Mouse (Mus musculus) myocyte (in vitro differentiated cells): ENCODE results near the gene Gtf3c2. TPM values are rescaled to one million over a fixed set of nuclear protein-coding genes. Genes with fewer than 3 reads are reported as not detected.

Experiments used
- H3K27me3 ChIP-seq: one replicate; pipeline ENCODE4 v1.6.1; 2011; ENCODE audit not compliant: control insufficient read depth, insufficient read depth, insufficient read length
- H3K36me3 ChIP-seq: one replicate; pipeline ENCODE4 v1.6.1; 2011; ENCODE audit not compliant: control insufficient read depth, insufficient read depth
- H3K4me2 ChIP-seq: one replicate; pipeline ENCODE4 v1.6.1; 2011; ENCODE audit warnings: low read depth, control low read depth
- H3K4me3 ChIP-seq: one replicate; pipeline ENCODE4 v1.5.1; 2011; ENCODE audit warnings: mild to moderate bottlenecking, control low read depth, moderate library complexity
- H3K79me2 ChIP-seq: one replicate; pipeline ENCODE4 v1.6.1; 2011; ENCODE audit not compliant: control insufficient read depth, insufficient read depth
- H3ac ChIP-seq: one replicate; pipeline ENCODE4 v1.6.1; 2011; ENCODE audit not compliant: control insufficient read depth, insufficient read length
- CEBPB ChIP-seq: IDR thresholded peaks from 2 replicates; pipeline ENCODE4 v1.6.1; 2011; ENCODE audit warnings: mild to moderate bottlenecking, moderate library complexity; ENCODE audit not compliant: poor library complexity, insufficient read depth, severe bottlenecking
- E2F4 ChIP-seq: IDR thresholded peaks from one replicate; pipeline ENCODE4 v1.6.1; 2011; ENCODE audit warnings: mild to moderate bottlenecking, control low read depth, moderate library complexity; ENCODE audit not compliant: insufficient read depth
- MAX ChIP-seq: IDR thresholded peaks from one replicate; pipeline ENCODE4 v1.6.1; 2011; ENCODE audit warnings: low read depth, mild to moderate bottlenecking, control low read depth
- MYOD1 ChIP-seq, 3 experiments: IDR thresholded peaks; one replicate each; pipeline ENCODE4 v1.6.1; 2011; ENCODE audit warnings: control low read depth in 2 of 3, low read depth in 2 of 3, mild to moderate bottlenecking in 2 of 3, moderate library complexity in 1 of 3; ENCODE audit not compliant: insufficient read length in 2 of 3, control insufficient read depth in 1 of 3
- MYOG ChIP-seq, 3 experiments: IDR thresholded peaks; one replicate each; pipeline ENCODE4 v1.6.1; 2011; ENCODE audit warnings: control low read depth in 2 of 3, low read depth in 2 of 3, mild to moderate bottlenecking in 2 of 3; ENCODE audit not compliant: insufficient read length in 2 of 3, control insufficient read depth in 1 of 3, insufficient read depth in 1 of 3
- POLR2A ChIP-seq: IDR thresholded peaks from one replicate; pipeline ENCODE4 v1.6.1; 2011; ENCODE audit warnings: low read depth, mild to moderate bottlenecking, control low read depth, moderate library complexity; ENCODE audit not compliant: insufficient read length
- POLR2AphosphoS2 ChIP-seq: IDR thresholded peaks from one replicate; pipeline ENCODE4 v1.6.1; 2011; ENCODE audit warnings: low read depth, control low read depth; ENCODE audit not compliant: insufficient read length
- REST ChIP-seq: IDR thresholded peaks from one replicate; pipeline ENCODE4 v1.6.1; 2011; ENCODE audit warnings: mild to moderate bottlenecking, control low read depth, moderate library complexity; ENCODE audit not compliant: insufficient read depth, insufficient read length
- SRF ChIP-seq: IDR thresholded peaks from one replicate; pipeline ENCODE4 v1.6.1; 2011; ENCODE audit warnings: low read depth; ENCODE audit not compliant: control insufficient read depth, insufficient read length
- TCF12 ChIP-seq: IDR thresholded peaks from one replicate; pipeline ENCODE4 v1.6.1; 2011; ENCODE audit warnings: mild to moderate bottlenecking, control low read depth; ENCODE audit not compliant: poor library complexity, insufficient read depth, severe bottlenecking
- TCF3 ChIP-seq: IDR thresholded peaks from one replicate; pipeline ENCODE4 v1.6.1; 2011; ENCODE audit warnings: low read depth, control low read depth; ENCODE audit not compliant: insufficient read length
- USF1 ChIP-seq: IDR thresholded peaks from one replicate; pipeline ENCODE4 v1.6.1; 2011; ENCODE audit warnings: low read depth, mild to moderate bottlenecking, control low read depth, moderate library complexity
- polyA plus RNA-seq: library from polyadenylated mRNA; unstranded; fragments of >200 nt; fragmentation: generic; extraction: Trizol; gene quantifications from one replicate; pipeline ENCODE4 v1.2.1, GENCODE M21; 2012; ENCODE audit warnings: missing spikeins

Gene Gtf3c2
- polyA plus RNA-seq, 1 experiment, result 24.9 TPM

DNA sequence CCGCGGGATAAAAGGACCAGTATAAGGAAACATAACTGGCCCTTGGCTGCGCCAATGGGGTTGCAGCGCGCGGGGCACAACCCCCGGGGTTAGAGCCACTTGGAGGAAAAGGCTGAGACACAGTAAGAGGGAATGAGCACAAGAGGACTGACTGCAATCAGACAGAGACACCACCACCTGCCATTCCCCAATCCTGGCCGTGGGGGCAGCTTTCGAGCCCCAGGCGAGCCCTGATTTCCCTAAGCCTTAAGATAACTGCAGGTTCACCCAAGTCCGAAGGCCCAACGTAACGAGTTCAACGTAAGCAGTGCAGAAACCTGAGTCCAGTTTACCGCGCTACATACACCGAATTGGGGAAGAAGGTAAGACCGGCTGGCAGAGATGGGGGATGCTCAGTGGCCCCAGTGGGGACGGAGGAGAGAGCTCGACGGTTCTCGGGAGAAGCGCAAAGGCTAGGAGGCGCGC lies 611 bp downstream of the Gtf3c2 start:
- TF ChIP-seq TCF12, result no peak
- peak; percentile 50 for TF ChIP-seq E2F4
- no peak for TF ChIP-seq USF1
- no peaks in the 10 kb centered on the region for H3K27me3 ChIP-seq
- H3K4me3 ChIP-seq, result peak overlapping the region; percentile 92
- peaks cover 53% of the 10 kb centered on the region for H3K79me2 ChIP-seq
- H3K4me2 ChIP-seq, result peak overlapping the region; percentile 83
- peaks cover 2% of the 10 kb centered on the region for H3K36me3 ChIP-seq
- peak overlapping the region; percentile 80 for H3ac ChIP-seq

- Histone ChIP-seq H3K4me2 (no peak overlapping the region), H3ac (no peak overlapping the region), H3K4me3 (no peak overlapping the region), H3K27me3 (no peaks in the 10 kb centered on the region), H3K36me3 (peaks cover 56% of the 10 kb centered on the region), H3K79me2 (no peaks in the 10 kb centered on the region)
- TF ChIP-seq SRF (no peak), MAX (no peak), E2F4 (no peak), REST (no peak), USF1 (no peak), TCF3 (no peak)
Observed at GRCm38 (mm10) chr5:31168630-31169029, 11.3 kb downstream of the Gtf3c2 start.

DNA sequence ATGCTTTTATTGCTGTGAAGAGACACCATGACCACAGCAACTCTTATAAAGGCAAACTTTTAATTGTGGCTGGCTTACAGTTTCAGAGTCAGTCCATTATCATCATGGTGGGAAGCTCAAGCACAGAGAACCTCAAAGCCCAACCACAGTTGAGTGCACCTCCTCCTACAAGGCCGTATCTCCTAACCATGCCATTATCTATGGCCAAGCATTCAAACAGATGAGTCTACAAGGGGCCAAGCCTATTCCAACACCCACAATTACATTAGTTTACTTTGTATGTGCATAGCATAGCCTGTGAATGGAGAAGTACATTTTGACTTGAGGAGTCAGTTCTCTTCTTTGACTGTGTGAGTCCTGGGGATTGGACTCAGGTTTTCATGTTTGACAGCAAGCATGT lies 15.1 kb downstream of the Gtf3c2 start:
- Histone ChIP-seq H3K4me3 (no peak overlapping the region), H3ac (no peak overlapping the region), H3K79me2 (no peaks in the 10 kb centered on the region), H3K4me2 (no peak overlapping the region), H3K27me3 (no peaks in the 10 kb centered on the region), H3K36me3 (peaks cover 53% of the 10 kb centered on the region)
- TF ChIP-seq SRF (no peak), MYOD1 (IDR thresholded peaks at IDR 0.05; ENCODE audit: control insufficient read depth in 1 of 3, insufficient read length in 2 of 3, low read depth in 2 of 3) (no peak), REST (no peak)

GRCm38 (mm10) chr5:31162462-31162861 lies 17.5 kb downstream of the Gtf3c2 start:
- Histone ChIP-seq H3K4me2 (no peak overlapping the region), H3K79me2 (no peaks in the 10 kb centered on the region), H3ac (no peak overlapping the region), H3K27me3 (no peaks in the 10 kb centered on the region), H3K4me3 (no peak overlapping the region), H3K36me3 (peaks cover 67% of the 10 kb centered on the region)
- TF ChIP-seq POLR2AphosphoS2 (no peak), TCF12 (no peak), MAX (no peak), TCF3 (no peak), REST (no peak), CEBPB (no peak), MYOD1 (IDR thresholded peaks at IDR 0.05; ENCODE audit: control insufficient read depth in 1 of 3, insufficient read length in 2 of 3, low read depth in 2 of 3) (no peak), SRF (no peak)

GRCm38 (mm10) chr5:31154152-31154553 lies 25.8 kb downstream of the Gtf3c2 start, which contains the start of gene Mpv17:
Gene Mpv17, minus strand, starts transcription at chr5:31154251.
- Histone ChIP-seq H3K4me2 (peak within 1 kb of the TSS; percentile 91), H3K36me3 (peaks cover 11% of the 10 kb centered on the region), H3K27me3 (no peaks in the 10 kb centered on the region), H3K4me3 (peak within 1 kb of the TSS; percentile 75), H3ac (peak within 1 kb of the TSS; percentile 70), H3K79me2 (no peaks in the 10 kb centered on the region)
- TF ChIP-seq CEBPB (no peak), E2F4 (no peak), MAX (no peak), USF1 (peak; percentile 93), POLR2A (peak; percentile 79), MYOG (IDR thresholded peaks at IDR 0.05; ENCODE audit: control insufficient read depth in 1 of 3, insufficient read depth in 1 of 3, insufficient read length in 2 of 3, low read depth in 2 of 3) (peak in 1 of 3 experiments; percentile 16), POLR2AphosphoS2 (peak; percentile 100), MYOD1 (IDR thresholded peaks at IDR 0.05; ENCODE audit: control insufficient read depth in 1 of 3, insufficient read length in 2 of 3, low read depth in 2 of 3) (no peak), REST (no peak), SRF (no peak), TCF3 (no peak), TCF12 (no peak)
